In the genomic region with DNA sequence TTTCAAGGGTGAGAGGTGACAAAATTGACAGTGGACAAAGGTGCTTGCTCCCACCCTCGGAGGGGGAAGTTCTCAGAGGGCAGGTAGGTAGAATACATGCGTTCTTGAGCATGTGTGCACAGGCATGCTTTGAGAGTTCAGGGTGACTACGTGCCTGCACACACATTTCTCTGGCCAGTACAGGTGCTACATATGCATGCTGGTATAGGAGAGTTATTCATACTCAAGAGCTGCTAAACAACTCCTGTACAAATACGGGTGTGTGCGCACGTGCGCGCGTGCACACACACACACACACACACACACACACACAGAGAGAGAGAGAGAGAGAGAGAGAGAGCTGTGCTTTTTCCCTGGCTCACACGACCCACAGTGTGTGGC, we compare ENCODE assay signal across 9 mouse cellular contexts. TPM values are rescaled to one million over a fixed set of nuclear protein-coding genes. Genes with fewer than 3 reads are reported as not detected.
DNase-seq lines count a peak whose midpoint lies in the region; ATAC-seq and TF ChIP-seq lines count a peak whose summit lies in the region.
"Had no signal": no experiment of that assay in that cellular context is flagged by ENCODE, and none has a peak within 500 bp of the region (broad histone marks: within the 10 kb centered on the region; RNA-seq: fewer than 3 reads in every experiment).

No protein-coding gene starts in this region.

- H3K27me3 ChIP-seq in embryonic facial prominence, embryonic 12.5 days = peaks cover 11% of the 10 kb centered on the region; the same call in 1 of the 2 replicates
- H3K27me3 ChIP-seq in embryonic facial prominence, embryonic 10.5 days (replicated peaks; ENCODE audit: low read depth, poor library complexity, severe bottlenecking) = peaks cover 21% of the 10 kb centered on the region
- H3K27me3 ChIP-seq in limb, embryonic 12.5 days = peaks cover 32% of the 10 kb centered on the region
- H3K27me3 ChIP-seq in limb, embryonic 10.5 days (ENCODE audit: low read depth, poor library complexity, severe bottlenecking) = peaks cover 40% of the 10 kb centered on the region
- H3K27me3 ChIP-seq in CH12.LX (replicated peaks) = peaks cover 76% of the 10 kb centered on the region
- no peaks in the 10 kb centered on the region for H3K27me3 ChIP-seq in intestine, embryonic 15.5 days (replicated peaks)
- H3K27me3 ChIP-seq in thymus, adult 2 months (ENCODE audit: control insufficient read depth, insufficient read depth, low read length) = no peaks in the 10 kb centered on the region

- dilution Hi-C loops in CH12.LX (cut with MboI; ENCODE audit: extremely low pct_ligation_motif_present, extremely low pct_unique_long_range_greater_than_20kb, low sequenced_read_pairs) = no loop called here

- H3K4me3 ChIP-seq in embryonic facial prominence, embryonic 12.5 days = no peak overlapping the region
- H3K4me3 ChIP-seq in embryonic facial prominence, embryonic 10.5 days = no peak overlapping the region
- no peak overlapping the region for H3K4me3 ChIP-seq in limb, embryonic 12.5 days (replicated peaks)
- no peak overlapping the region for H3K4me3 ChIP-seq in limb, embryonic 10.5 days
- H3K4me3 ChIP-seq in CH12.LX (replicated peaks in 1 of 3; ENCODE audit: low read depth in 2 of 3, low read length in 2 of 3, poor library complexity in 1 of 3) = no peak overlapping the region
- no peak overlapping the region for H3K4me3 ChIP-seq in intestine, embryonic 15.5 days (replicated peaks)
- H3K4me3 ChIP-seq in thymus, adult 2 months (ENCODE audit: control insufficient read depth, insufficient read depth, low read length) = no peak overlapping the region
- H3K4me3 ChIP-seq: myocyte had no signal

- H3K27ac ChIP-seq in embryonic facial prominence, embryonic 12.5 days = no peak overlapping the region
- H3K27ac ChIP-seq in embryonic facial prominence, embryonic 10.5 days (replicated peaks) = no peak overlapping the region
- no peak overlapping the region for H3K27ac ChIP-seq in limb, embryonic 12.5 days
- H3K27ac ChIP-seq in limb, embryonic 10.5 days = no peak overlapping the region
- no peak overlapping the region for H3K27ac ChIP-seq in CH12.LX (ENCODE audit: insufficient read depth, low read depth)
- no peak overlapping the region for H3K27ac ChIP-seq in intestine, embryonic 15.5 days
- no peak overlapping the region for H3K27ac ChIP-seq in thymus, adult 2 months (ENCODE audit: control insufficient read depth, insufficient read depth, low read length)

- no peak for TF ChIP-seq POLR2A in CH12.LX (IDR thresholded peaks at IDR 0.05; ENCODE audit: low read depth, low read length)
- TF ChIP-seq POLR2A in thymus, adult 2 months (IDR thresholded peaks at IDR 0.05; ENCODE audit: control insufficient read depth, extremely low read depth, insufficient read depth, low read length, poor library complexity) = no peak

- ATAC-seq in embryonic facial prominence, embryonic 12.5 days (ENCODE audit: insufficient number of reproducible peaks, insufficient read depth, low FRiP score, low TSS enrichment) = no peak
- no peak for ATAC-seq in limb, embryonic 12.5 days (ENCODE audit: insufficient number of reproducible peaks, insufficient read depth, low FRiP score, low TSS enrichment, low read depth)
- no peak for ATAC-seq in intestine, embryonic 15.5 days

- no peak for TF ChIP-seq RAD21 in CH12.LX (IDR thresholded peaks at IDR 0.05; ENCODE audit: low read depth, low read length)

- H3K36me3 ChIP-seq in embryonic facial prominence, embryonic 12.5 days = no peaks in the 10 kb centered on the region
- H3K36me3 ChIP-seq in embryonic facial prominence, embryonic 10.5 days (replicated peaks) = no peaks in the 10 kb centered on the region
- H3K36me3 ChIP-seq in limb, embryonic 12.5 days = no peaks in the 10 kb centered on the region
- H3K36me3 ChIP-seq in limb, embryonic 10.5 days = no peaks in the 10 kb centered on the region
- no peaks in the 10 kb centered on the region for H3K36me3 ChIP-seq in CH12.LX (replicated peaks in 1 of 2; ENCODE audit: control insufficient read depth in 1 of 2, insufficient read depth in 1 of 2, low read length in 1 of 2)
- no peaks in the 10 kb centered on the region for H3K36me3 ChIP-seq in intestine, embryonic 15.5 days
- H3K36me3 ChIP-seq in thymus, adult 2 months (ENCODE audit: control insufficient read depth, insufficient read depth, low read length) = no peaks in the 10 kb centered on the region

- in situ Hi-C loops in CH12.LX (cut with MboI; ENCODE audit: low pct_ligation_motif_present, low pct_unique_long_range_greater_than_20kb, low sequenced_read_pairs) = loop anchor here (25.0 kb wide), 1 partner anchor 801 kb away; no protein-coding TSS in a partner anchor

- H3K9me3 ChIP-seq in embryonic facial prominence, embryonic 12.5 days = no peaks in the 10 kb centered on the region
- H3K9me3 ChIP-seq in embryonic facial prominence, embryonic 10.5 days = no peaks in the 10 kb centered on the region
- H3K9me3 ChIP-seq in limb, embryonic 12.5 days = no peaks in the 10 kb centered on the region
- no peaks in the 10 kb centered on the region for H3K9me3 ChIP-seq in limb, embryonic 10.5 days (replicated peaks)
- H3K9me3 ChIP-seq in CH12.LX (replicated peaks; ENCODE audit: low read length) = peaks cover 7% of the 10 kb centered on the region
- H3K9me3 ChIP-seq in intestine, embryonic 15.5 days = no peaks in the 10 kb centered on the region

- TF ChIP-seq EP300 in CH12.LX (IDR thresholded peaks at IDR 0.05; ENCODE audit: low read length) = no peak

- H3K4me1 ChIP-seq in embryonic facial prominence, embryonic 12.5 days = no peaks in the 10 kb centered on the region
- peaks cover 16% of the 10 kb centered on the region for H3K4me1 ChIP-seq in embryonic facial prominence, embryonic 10.5 days
- peaks cover 3% of the 10 kb centered on the region; the same call in 1 of the 2 replicates for H3K4me1 ChIP-seq in limb, embryonic 12.5 days (replicated peaks)
- peaks cover 6% of the 10 kb centered on the region; the same call in 1 of the 2 replicates for H3K4me1 ChIP-seq in limb, embryonic 10.5 days
- H3K4me1 ChIP-seq in CH12.LX (ENCODE audit: control insufficient read depth in 1 of 2, insufficient read depth in 2 of 2) = no peaks in the 10 kb centered on the region
- no peaks in the 10 kb centered on the region for H3K4me1 ChIP-seq in intestine, embryonic 15.5 days (replicated peaks)
- H3K4me1 ChIP-seq in thymus, adult 2 months (replicated peaks; ENCODE audit: control insufficient read depth, insufficient read depth, low read length) = no peaks in the 10 kb centered on the region

- no peak for TF ChIP-seq CTCF in CH12.LX (conservative IDR thresholded peaks at IDR 0.05 in 1 of 2, IDR thresholded peaks at IDR 0.05 in 1 of 2; ENCODE audit: low read depth in 2 of 2, low read length in 2 of 2)
- no peak for TF ChIP-seq CTCF in thymus, adult 2 months (IDR thresholded peaks at IDR 0.05; ENCODE audit: borderline replicate concordance, control insufficient read depth, extremely low read depth, insufficient read depth, low read length, poor library complexity)

- H3K4me2 ChIP-seq in embryonic facial prominence, embryonic 12.5 days (replicated peaks) = 0 out of 2 replicates have a peak overlapping the region, but pooled peaks have one; percentile 40
- peak overlapping the region; percentile 42; the same call in 1 of the 2 replicates for H3K4me2 ChIP-seq in limb, embryonic 12.5 days
- no peak overlapping the region for H3K4me2 ChIP-seq in CH12.LX (ENCODE audit: insufficient read depth, low read depth, poor library complexity, severe bottlenecking)
- peak overlapping the region; percentile 50; the same call in 1 of the 2 replicates for H3K4me2 ChIP-seq in intestine, embryonic 15.5 days (replicated peaks)

- no peak for DNase-seq in embryonic facial prominence, embryonic 10.5 days (ENCODE audit: low spot score)
- DNase-seq in limb, embryonic 10.5 days (ENCODE audit: low spot score) = no peak
- DNase-seq in CH12.LX (ENCODE audit: extremely low read depth) = no peak
- DNase-seq in thymus, adult 2 months = no peak
- no peak for DNase-seq in left cerebral cortex, adult 9 months (ENCODE audit: low spot score in 2 of 2)

- H3K79me2 ChIP-seq in CH12.LX (replicated peaks; ENCODE audit: control insufficient read depth, extremely low read depth, insufficient read depth, poor library complexity, severe bottlenecking) = no peaks in the 10 kb centered on the region

- 72% methylated on average over 10 of the region's 10 CpGs for WGBS in embryonic facial prominence, embryonic 12.5 days
- WGBS in embryonic facial prominence, embryonic 10.5 days = 72% methylated on average over 10 of the region's 10 CpGs
- WGBS in limb, embryonic 12.5 days = 67% methylated on average over 10 of the region's 10 CpGs
- WGBS in limb, embryonic 10.5 days = 77% methylated on average over 10 of the region's 10 CpGs
- 68% methylated on average over 10 of the region's 10 CpGs for WGBS in intestine, embryonic 15.5 days
- WGBS in thymus, adult 2 months = 79% methylated on average over 10 of the region's 10 CpGs

- H3K9ac ChIP-seq in embryonic facial prominence, embryonic 12.5 days = no peak overlapping the region
- H3K9ac ChIP-seq in limb, embryonic 12.5 days (replicated peaks) = no peak overlapping the region
- no peak overlapping the region for H3K9ac ChIP-seq in CH12.LX (ENCODE audit: insufficient read depth, low read depth)
- no peak overlapping the region for H3K9ac ChIP-seq in intestine, embryonic 15.5 days

TF ChIP-seq in CH12.LX, 34 proteins besides CTCF, POLR2A, EP300 and RAD21:
- TF ChIP-seq BHLHE40 (IDR thresholded peaks at IDR 0.05; ENCODE audit: low read depth, low read length) (0 out of 2 replicates have a peak, but pooled peaks have one; percentile 12), TBP (conservative IDR thresholded peaks at IDR 0.05; ENCODE audit: low read depth, low read length) (no peak)

RNA-seq across cellular contexts. Expression of a gene that starts 33.3 kb away (rescaled TPM):
- polyA plus RNA-seq in embryonic facial prominence, embryonic 12.5 days (2016; fragmentation: Nextera tagmentation; extraction: Ambion mirVana) = 0.35 and 0.55 TPM in 2 replicates
- polyA plus RNA-seq in embryonic facial prominence, embryonic 10.5 days (2016; fragmentation: Nextera tagmentation; extraction: Ambion mirVana) = 0.49 and 0.64 TPM in 2 replicates
- 0.24 and 0.32 TPM in 2 replicates for polyA plus RNA-seq in limb, embryonic 12.5 days (2016; fragmentation: Nextera tagmentation; extraction: Ambion mirVana)
- polyA plus RNA-seq in limb, embryonic 10.5 days (2016; fragmentation: Nextera tagmentation; extraction: Ambion mirVana) = 0.23 and 0.58 TPM in 2 replicates
- total RNA-seq in CH12.LX (2012; rRNA removed) = 7.7 and 8.2 TPM in 2 replicates
- 1.4 and 2.1 TPM in 2 replicates for total RNA-seq in CH12.LX (2014; rRNA removed)
- polyA plus RNA-seq in CH12.LX (2012; ENCODE audit: insufficient read length, low read depth) = 12.8 and 13.4 TPM in 2 replicates
- polyA plus RNA-seq in intestine, embryonic 15.5 days (2015; fragmentation: Nextera tagmentation; extraction: Ambion mirVana) = 1.4 and 1.8 TPM in 2 replicates
- 27.4 and 28.7 TPM in 2 replicates for polyA plus RNA-seq in thymus, adult 2 months (2012; rRNA removed)
